Mouse (Mus musculus) kidney, postnatal 10 days (tissue): ENCODE measurements around the gene Serpina3f.
"Not testable (repeated sequence)": the region's sequence is repeated elsewhere in the genome, so short reads cannot be mapped to it uniquely, and the experiment has no call there.

Experiments
- DNase-seq: peaks from one replicate; pipeline ENCODE4 v3.0.0; 2021; ENCODE audit warnings: mixed read lengths

Serpina3f gene

GRCm38 (mm10) chr12:104214445-104214753, at the start of gene Serpina3f:
Gene Serpina3f, plus strand, starts transcription at chr12:104214544.
- DNase-seq, result no peak

GRCm38 (mm10) chr12:104174747-104175146, 39.6 kb upstream of the Serpina3f start:
- peak; percentile 54 for DNase-seq

GRCm38 (mm10) chr12:104175636-104176035, 38.7 kb upstream of the Serpina3f start:
- no peak for DNase-seq

- DNase-seq, result no peak
Observed at GRCm38 (mm10) chr12:104178577-104178976, 35.8 kb upstream of the Serpina3f start.

- DNase-seq, result no peak
Observed at GRCm38 (mm10) chr12:104178987-104179386, 35.4 kb upstream of the Serpina3f start.

GRCm38 (mm10) chr12:104185046-104185445, 29.3 kb upstream of the Serpina3f start:
- DNase-seq, result no peak

- DNase-seq, result no peak
Observed at GRCm38 (mm10) chr12:104186041-104186581, 28.2 kb upstream of the Serpina3f start.

GRCm38 (mm10) chr12:104189246-104189645, 25.1 kb upstream of the Serpina3f start:
- no peak for DNase-seq

GRCm38 (mm10) chr12:104190852-104191251, 23.5 kb upstream of the Serpina3f start:
- DNase-seq, result no peak

- DNase-seq, result no peak
Observed at GRCm38 (mm10) chr12:104209149-104209548, 5.2 kb upstream of the Serpina3f start.

- DNase-seq, result no peak
Observed at GRCm38 (mm10) chr12:104209802-104210201, 4.5 kb upstream of the Serpina3f start.

GRCm38 (mm10) chr12:104213689-104214444, 477 bp upstream of the Serpina3f start:
- DNase-seq, result no peak

GRCm38 (mm10) chr12:104215249-104215648, 905 bp downstream of the Serpina3f start:
- DNase-seq, result no peak

- no peak for DNase-seq
Observed at GRCm38 (mm10) chr12:104221616-104222015, 7.3 kb downstream of the Serpina3f start.

- no peak for DNase-seq
Observed at GRCm38 (mm10) chr12:104223690-104224089, 9.3 kb downstream of the Serpina3f start.

- peak; percentile 18 for DNase-seq
Observed at GRCm38 (mm10) chr12:104224598-104225300, 10.4 kb downstream of the Serpina3f start.

GRCm38 (mm10) chr12:104230762-104231161, 16.4 kb downstream of the Serpina3f start:
- DNase-seq, result no peak

- no peak for DNase-seq
Observed at GRCm38 (mm10) chr12:104235915-104236314, 21.6 kb downstream of the Serpina3f start, which contains the start of gene Serpina3g. Gene Serpina3g, plus strand, starts transcription at chr12:104236245.

GRCm38 (mm10) chr12:104238048-104238447, 23.7 kb downstream of the Serpina3f start:
- DNase-seq, result not testable (repeated sequence)

GRCm38 (mm10) chr12:104243307-104243706, 29.0 kb downstream of the Serpina3f start:
- no peak for DNase-seq

GRCm38 (mm10) chr12:104245092-104245491, 30.7 kb downstream of the Serpina3f start:
- DNase-seq, result peak; percentile 49

- DNase-seq, result no peak
Observed at GRCm38 (mm10) chr12:104245595-104245994, 31.3 kb downstream of the Serpina3f start.

GRCm38 (mm10) chr12:104247553-104248002, 33.2 kb downstream of the Serpina3f start:
- no peak for DNase-seq

GRCm38 (mm10) chr12:104248231-104248630, 33.9 kb downstream of the Serpina3f start:
- DNase-seq, result no peak
